Mouse (Mus musculus): ENCODE results near the gene Mia2.
"Not testable (repeated sequence)": the region's sequence is repeated elsewhere in the genome, so short reads cannot be mapped to it uniquely, and the experiment has no call there.

Gene Mia2

DNA sequence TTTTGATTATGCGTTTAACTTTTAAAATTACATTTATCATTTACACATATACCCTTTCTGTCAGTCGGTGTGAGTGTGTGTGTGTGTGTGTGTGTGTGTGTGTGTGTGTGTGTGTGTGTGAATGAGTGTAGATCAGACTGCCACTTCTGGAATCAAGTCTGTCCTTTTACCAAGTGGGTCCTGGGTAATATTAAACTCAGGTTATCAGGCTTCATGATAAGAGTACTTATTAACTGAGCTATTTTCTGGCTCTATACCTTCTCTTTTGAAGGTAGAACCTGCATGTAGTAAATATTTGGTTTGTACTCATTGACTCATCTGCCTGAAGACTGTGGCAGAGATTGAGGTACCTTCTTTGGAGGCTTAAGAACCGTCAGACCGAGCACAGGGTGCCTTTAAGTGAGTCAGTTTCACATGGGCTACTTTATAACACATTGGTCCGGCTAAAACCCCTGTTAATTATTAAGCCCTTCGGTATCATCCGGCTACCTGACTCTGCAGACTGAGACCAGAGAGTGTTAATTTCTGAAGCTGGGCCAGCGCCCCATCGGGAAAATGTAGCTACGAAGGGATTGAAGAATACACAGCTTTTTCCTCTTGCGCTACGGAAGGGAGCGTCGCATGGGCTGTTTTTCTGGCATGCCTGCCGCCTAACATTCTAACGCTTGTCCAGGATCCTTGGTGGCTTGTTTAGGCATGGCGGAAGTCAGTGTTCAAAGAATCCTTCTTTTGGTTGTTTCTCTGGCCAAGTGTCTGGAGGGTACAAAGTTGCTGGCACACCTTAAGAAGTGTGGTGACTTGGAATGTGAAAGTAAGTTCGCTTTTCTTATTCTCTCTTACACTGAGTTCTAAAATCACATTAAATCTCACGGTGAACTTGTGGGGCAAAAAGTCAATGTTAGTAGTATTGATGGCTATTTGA lies at the start of gene Mia2:
Mia2 (plus strand) TSS at position 696 of the 922 bp plus-strand sequence.
- peak; percentile 79 for DNase-seq

- no peak for DNase-seq
These were observed 43.1 kb upstream of the Mia2 start for GRCm38 (mm10) chr12:59052470-59052869.

GRCm38 (mm10) chr12:59053166-59053565 lies 42.4 kb upstream of the Mia2 start:
- DNase-seq: no peak

- DNase-seq: no peak
These were observed 41.6 kb upstream of the Mia2 start for GRCm38 (mm10) chr12:59053976-59054375.

DNA sequence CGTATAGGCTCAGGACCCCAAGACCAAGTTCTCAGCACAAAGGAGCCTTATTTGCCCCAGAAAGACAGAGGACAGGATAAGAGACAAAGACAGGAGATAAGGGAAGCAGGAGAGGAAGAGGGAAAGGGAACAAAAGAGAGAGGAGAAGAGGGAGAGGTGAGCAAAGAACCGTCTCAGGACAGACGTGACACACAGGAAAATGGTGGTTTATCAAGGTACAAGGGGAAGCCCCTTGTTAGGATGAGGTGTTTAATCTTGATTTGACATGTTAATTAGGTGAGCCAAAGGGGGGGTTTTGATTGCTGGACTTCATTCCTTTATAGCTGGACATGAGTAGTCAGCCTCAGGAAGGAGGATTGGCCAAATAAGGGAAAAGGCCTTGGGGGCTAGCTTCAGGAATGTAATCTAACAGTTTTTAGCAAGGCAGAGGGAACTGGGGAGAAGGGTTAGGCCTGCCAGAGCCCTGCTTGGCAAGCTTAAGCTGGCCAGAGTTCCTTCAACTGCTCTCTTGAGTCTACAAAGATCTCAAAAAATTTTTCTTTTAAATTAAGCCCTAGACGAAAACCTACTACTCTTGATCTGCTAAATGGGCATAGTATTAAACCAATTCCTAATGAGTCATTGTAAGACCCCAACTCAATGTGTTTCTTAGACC lies 40.3 kb upstream of the Mia2 start:
- DNase-seq: no peak

DNA sequence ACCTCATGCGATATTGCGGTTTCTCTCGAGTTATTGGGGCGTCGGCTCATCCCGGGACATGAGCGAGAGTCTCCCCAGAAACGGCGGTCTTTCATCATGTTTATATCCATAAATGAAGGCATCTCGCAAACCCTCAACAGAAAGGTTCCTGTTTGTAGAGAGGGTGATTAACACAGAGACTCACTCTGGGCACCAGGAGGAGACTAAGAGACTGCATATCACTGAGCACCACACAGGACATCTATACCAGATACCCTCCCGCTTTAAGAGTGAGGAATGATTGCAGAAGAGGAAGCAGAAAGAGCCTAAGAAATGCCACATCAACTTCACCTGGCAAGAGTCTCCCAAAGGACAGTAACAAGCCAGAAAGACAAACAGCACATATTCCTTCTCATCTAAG lies 39.4 kb upstream of the Mia2 start:
- no peak for DNase-seq

DNA sequence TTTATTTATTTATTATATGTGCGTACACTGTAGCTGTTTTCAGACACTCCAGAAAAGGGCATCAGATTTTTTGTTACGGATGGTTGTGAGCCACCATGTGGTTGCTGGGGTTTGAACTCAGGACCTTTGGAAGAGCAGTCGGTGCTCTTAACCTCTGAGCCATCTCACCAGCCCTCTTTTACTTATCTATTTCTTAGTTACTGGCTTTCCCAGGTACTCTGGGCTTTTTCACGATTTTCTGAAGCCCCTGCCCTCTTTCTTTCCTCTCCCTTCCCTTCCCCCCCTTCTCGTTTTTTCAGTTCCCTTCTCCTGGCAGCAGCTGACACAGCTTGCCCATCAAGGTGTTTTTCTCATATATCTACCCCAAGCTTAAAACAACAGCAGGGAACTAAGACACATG lies 37.4 kb upstream of the Mia2 start:
- DNase-seq: not testable (repeated sequence)

DNA sequence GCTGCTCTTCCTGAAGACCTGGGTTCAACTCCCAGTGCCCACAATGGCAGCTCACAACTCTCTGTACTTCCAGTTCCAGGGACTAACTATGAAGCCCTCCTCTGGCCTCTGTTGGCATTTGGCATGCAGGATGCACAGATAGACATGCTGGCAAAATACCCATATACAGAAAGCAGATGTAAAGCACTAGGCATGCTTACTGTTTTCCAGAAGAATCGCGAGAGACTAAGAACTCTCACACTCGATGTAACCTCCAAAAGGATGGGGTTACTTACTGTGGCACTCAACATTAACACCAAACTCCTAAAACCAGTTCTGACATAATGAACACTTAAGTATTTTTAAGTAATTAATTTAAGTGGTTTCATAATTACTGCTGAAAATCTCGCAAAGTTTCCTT lies 35.3 kb upstream of the Mia2 start:
- DNase-seq: no peak

GRCm38 (mm10) chr12:59060993-59061595 lies 34.5 kb upstream of the Mia2 start, which contains the start of gene Trappc6b:
Gene Trappc6b, minus strand, starts transcription at chr12:59061472.
- peak; percentile 79 for DNase-seq

DNA sequence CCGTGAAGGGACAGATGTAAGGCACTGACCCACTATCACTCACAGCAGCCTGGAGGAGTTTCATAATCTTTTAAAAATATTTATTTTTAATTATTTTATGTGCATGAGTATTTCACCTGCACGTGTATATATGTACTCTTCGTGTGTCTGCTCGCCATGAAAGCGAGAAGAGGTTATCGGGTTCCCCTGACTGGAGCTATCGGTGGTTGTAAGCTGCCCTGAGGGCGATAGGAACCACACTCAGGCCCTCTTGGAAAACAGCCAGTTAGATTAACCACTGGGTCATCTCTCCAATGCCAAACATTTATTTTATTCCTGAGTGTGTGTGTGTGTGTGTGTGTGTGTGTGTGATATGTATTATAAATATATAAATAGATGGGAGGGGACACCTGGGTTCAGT lies 30.8 kb upstream of the Mia2 start:
- DNase-seq: no peak

DNA sequence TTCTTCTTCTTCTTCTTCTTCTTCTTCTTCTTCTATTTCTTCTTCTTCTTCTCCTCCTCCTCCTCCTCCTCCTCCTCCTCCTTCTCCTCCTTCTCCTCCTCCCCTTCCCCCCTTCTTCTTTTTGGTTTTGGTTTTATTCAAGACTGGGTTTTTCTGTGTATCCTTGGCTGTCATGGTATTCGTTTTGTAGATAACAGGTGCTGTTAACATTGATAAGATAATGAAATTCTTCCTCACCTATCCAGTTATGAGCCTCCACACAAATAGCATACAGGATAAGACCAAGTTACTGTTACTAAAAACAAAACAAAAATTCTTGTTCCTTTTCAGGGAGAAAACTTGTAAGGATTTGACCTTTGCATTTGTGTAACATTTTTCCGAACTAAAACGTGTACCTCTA lies 29.8 kb upstream of the Mia2 start:
- DNase-seq: no peak

- peak; percentile 95 for DNase-seq
These were observed 29.0 kb upstream of the Mia2 start, which contains the start of gene Pnn for GRCm38 (mm10) chr12:59066448-59067077. Gene Pnn, plus strand, starts transcription at chr12:59066884.

DNA sequence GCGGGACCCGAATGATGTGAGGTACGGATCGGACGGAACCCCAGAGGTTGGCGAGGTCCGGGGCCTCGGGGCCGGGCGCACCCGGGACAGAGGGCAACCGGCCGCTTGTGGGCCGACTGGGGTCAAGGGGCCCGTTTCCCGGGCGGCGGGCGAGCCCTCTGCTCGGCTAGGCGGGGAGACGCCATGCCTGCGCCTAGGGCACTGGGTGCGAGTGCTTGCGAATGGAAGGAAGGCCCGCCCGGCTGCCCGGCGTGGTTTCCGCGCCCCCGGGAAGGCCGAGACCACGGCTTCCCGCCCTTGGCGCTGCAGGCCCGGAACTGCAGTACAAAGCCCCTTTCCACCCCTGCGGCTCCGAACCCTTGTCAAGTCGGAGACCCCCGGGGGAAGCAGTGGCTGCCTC lies 28.5 kb upstream of the Mia2 start:
- DNase-seq: no peak

DNA sequence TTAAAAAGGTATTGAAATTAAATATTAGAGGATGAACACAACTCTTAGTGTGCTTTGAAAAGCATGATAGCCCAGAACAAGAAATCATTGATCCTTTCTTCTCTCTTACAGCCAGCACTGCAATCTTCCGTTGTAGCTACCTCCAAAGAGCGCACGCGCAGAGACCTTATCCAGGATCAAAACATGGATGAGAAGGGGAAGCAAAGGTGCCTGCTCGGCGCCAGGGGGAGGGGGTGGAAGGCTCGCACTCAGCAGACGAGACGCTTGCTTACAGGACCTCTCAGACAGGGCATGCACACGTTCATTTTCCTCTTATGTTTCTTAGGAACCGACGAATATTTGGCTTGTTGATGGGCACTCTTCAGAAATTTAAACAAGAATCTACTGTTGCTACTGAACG lies 26.8 kb upstream of the Mia2 start:
- no peak for DNase-seq

GRCm38 (mm10) chr12:59072286-59072685 lies 23.3 kb upstream of the Mia2 start:
- no peak for DNase-seq

GRCm38 (mm10) chr12:59074052-59074451 lies 21.5 kb upstream of the Mia2 start:
- no peak for DNase-seq

GRCm38 (mm10) chr12:59076996-59077395 lies 18.6 kb upstream of the Mia2 start:
- DNase-seq: no peak

DNA sequence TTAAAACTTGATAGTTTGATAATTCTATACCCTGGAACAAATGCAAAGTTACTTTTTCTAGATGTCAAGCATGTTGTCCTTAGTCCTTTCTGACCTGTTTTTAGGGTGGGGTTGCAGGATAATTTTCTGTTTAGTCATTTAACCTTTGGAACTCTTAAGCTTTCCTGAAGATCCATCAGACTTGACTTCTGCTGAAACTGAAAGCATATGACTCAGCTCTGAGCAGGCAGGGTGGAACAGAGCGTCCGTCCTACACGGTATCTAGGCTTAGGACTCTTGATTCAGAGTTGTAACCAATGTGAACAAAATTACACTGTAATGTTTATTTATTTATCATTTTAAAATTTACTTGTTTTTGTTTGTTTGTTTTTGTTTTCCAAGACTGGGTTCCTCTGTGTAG lies 17.7 kb upstream of the Mia2 start:
- DNase-seq: no peak

GRCm38 (mm10) chr12:59080461-59080860 lies 15.1 kb upstream of the Mia2 start:
- DNase-seq: no peak

DNA sequence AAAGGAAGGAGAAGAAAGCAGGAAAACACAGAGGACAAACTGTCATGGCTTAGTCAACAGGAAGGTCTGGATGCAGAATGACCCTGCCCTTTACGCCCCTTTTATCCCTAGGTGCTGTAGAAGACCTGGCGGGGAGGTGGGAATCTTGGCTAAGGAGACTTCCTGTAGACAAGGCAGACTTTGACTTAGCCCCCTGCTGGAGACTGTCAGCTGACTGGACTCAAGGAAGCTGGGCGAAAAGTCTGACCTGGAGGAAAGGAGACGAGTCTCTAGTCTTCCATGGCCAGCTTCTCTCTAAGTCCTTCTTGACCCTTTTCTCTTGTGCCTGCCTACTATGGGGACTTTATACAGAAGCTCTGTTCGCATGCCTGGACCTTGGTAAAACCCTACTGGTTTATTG lies 11.2 kb upstream of the Mia2 start:
- DNase-seq: no peak

GRCm38 (mm10) chr12:59086171-59086570 lies 9.4 kb upstream of the Mia2 start:
- no peak for DNase-seq

- no peak for DNase-seq
These were observed 2.1 kb upstream of the Mia2 start for GRCm38 (mm10) chr12:59093543-59093942.

DNA sequence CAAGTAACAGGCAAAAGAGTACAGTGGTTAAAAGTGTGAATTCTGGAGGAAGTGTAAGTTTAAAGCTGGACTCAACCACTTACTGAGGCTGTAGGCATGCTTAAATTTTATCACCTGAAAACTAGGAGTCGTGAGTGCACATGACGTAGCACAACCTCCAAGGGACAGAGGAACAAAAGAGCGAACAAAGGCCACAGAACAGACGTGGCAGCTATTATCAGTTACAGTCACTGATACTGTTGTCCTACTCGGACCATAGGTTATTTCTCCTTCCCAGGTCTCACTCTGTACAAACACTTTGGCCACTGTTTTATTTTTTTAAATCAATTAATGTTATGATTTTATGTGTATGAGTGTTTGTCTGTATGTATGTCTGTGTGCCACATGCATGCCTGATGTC lies 9.2 kb downstream of the Mia2 start:
- DNase-seq: no peak

Data from kidney, adult 18-20 months (tissue).